Mouse (Mus musculus) embryo, embryonic 10 days (tissue): ENCODE data around the gene Shkbp1.
A peak's percentile ranks its signal among the peaks of the same experiment; 100 is the strongest.

Experiments
- DNase-seq: peaks from one replicate; pipeline ENCODE4 v3.0.0-alpha.2; 2015; ENCODE audit warnings: low spot score

Shkbp1 gene

GRCm38 (mm10) chr7:27355745-27356240 lies at the start of gene Shkbp1:
Gene Shkbp1, minus strand, starts transcription at chr7:27356019.
- DNase-seq: peak; percentile 95

GRCm38 (mm10) chr7:27404203-27404942 lies 48.6 kb upstream of the Shkbp1 start:
- DNase-seq: peak; percentile 27

GRCm38 (mm10) chr7:27402675-27403074 lies 46.9 kb upstream of the Shkbp1 start:
- DNase-seq: peak; percentile 77

GRCm38 (mm10) chr7:27400545-27400944 lies 44.7 kb upstream of the Shkbp1 start:
- no peak for DNase-seq

GRCm38 (mm10) chr7:27397048-27397949 lies 41.5 kb upstream of the Shkbp1 start:
- peak; percentile 79 for DNase-seq

GRCm38 (mm10) chr7:27396184-27397047 lies 40.6 kb upstream of the Shkbp1 start:
- peak; percentile 62 for DNase-seq

GRCm38 (mm10) chr7:27395521-27396183 lies 39.8 kb upstream of the Shkbp1 start:
- DNase-seq: no peak

GRCm38 (mm10) chr7:27391416-27391815 lies 35.6 kb upstream of the Shkbp1 start:
- DNase-seq: no peak

- DNase-seq: no peak
These were observed 33.4 kb upstream of the Shkbp1 start for GRCm38 (mm10) chr7:27389213-27389612.

DNA sequence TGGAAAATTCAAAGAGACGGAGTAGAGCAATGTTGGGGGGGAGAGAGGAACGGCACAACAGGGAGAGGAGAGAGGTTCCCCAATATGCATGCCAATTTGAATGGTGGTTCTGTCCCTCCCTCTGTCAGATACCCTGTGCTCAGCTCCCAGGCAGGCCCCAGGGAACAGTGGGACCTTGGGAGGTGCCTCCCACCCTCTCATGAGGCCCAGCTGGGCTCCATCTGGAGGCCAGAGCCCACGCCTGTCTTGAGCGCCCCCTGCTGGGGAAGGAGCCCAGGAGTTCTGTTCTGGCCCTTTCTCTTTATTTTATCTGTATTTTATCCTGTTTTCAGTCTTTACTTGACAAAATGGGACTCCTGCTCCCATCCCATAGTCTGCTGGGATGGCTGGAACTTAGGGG lies 28.9 kb upstream of the Shkbp1 start:
- peak; percentile 75 for DNase-seq

GRCm38 (mm10) chr7:27384134-27384533 lies 28.3 kb upstream of the Shkbp1 start:
- DNase-seq: no peak

GRCm38 (mm10) chr7:27383233-27383632 lies 27.4 kb upstream of the Shkbp1 start:
- no peak for DNase-seq

- DNase-seq: no peak
These were observed 25.7 kb upstream of the Shkbp1 start for GRCm38 (mm10) chr7:27381560-27381959.

DNA sequence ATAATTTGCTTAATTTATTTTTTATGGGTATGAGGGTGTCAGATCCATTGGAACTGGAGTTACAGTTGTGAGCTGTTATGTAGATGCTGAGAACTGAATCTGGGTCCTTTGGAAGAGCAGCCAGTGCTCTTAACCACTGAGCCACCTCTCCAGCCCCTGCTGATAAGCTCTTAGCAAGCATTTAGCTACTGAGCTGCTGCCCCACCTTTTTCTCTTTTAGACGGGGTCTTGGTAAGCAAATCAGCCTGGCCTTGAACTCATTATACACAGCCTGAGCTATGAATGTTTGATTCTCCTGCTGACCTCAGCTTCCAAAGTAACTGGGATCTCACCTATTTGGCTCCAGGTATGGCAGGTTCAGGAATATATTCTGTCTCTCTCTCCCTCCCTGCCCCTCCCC lies 25.2 kb upstream of the Shkbp1 start:
- no peak for DNase-seq

DNA sequence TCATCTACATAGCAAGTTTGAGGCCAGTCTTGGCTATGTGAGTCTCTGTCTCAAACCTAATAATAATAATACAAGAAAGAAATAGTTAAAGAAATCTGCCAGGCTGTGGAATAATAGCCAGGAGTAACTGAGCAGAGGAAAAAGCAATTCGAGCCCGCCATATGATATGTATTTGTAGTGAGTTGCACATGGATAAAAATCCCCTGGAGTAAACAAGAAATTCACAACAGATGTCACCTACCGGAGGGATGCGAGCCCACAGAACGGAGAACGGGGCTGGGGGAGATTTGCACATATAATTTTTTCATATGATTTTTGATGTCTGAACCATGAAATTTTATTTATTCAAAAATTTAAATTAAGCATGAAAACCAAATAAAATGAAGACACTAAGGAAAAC lies 24.0 kb upstream of the Shkbp1 start:
- DNase-seq: no peak

GRCm38 (mm10) chr7:27378431-27378830 lies 22.6 kb upstream of the Shkbp1 start:
- peak; percentile 72 for DNase-seq

DNA sequence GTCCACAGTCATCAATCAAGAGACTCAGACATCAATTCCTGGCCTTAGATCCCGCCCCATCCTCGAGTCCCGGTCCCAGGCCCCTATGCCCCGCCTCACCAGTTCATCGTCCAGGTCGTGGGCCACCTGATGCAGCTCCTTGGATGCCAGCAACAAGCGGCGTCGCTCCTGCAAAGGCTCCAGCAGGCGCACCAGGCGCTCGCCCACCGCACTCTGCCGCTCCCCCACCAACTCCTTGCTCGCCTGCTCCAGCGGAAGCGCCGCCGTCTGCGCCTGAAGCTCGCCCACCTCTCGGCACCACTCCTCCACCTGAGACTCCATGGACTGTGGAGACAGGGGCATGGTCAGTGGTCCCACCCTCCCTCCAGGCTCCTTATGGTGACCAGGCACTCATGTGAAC lies 19.5 kb upstream of the Shkbp1 start:
- DNase-seq: peak; percentile 29

DNA sequence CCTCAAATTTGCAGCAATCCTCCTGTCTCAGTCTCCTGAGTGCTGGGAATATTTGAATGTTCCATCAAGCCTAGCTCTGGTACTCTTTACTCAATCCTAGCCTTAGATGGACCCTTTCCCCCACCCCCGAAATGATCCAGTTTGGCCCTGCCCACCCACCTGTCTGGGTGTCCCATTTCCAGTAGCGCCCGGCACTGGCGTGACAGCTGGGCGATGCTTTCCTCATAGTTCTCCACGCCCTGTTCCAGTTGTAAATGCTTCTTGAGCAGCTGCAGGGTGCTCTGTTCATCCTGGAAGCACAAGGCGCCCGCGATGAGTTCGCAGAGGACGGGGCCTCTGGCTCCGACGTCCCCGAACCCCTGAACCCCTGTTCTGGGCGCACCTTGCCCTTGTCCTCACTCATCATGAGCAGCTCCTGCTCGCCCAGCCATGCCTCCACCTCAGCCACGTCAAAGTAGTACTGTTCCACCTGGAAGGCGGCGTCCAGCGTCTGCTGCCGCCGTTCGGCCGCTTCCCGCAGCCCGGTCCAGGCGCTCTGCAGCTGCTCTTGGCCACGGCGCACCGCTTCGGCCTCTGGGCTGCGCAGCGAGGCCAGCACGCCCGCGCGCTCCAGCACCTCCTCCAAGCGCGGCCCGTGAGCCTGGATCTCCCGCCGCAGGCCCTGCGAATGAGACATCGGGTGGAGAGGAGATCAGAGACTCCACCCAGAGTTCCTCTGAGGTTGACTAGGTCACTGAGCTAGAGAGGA lies 16.1 kb upstream of the Shkbp1 start:
- DNase-seq: peak; percentile 40

DNA sequence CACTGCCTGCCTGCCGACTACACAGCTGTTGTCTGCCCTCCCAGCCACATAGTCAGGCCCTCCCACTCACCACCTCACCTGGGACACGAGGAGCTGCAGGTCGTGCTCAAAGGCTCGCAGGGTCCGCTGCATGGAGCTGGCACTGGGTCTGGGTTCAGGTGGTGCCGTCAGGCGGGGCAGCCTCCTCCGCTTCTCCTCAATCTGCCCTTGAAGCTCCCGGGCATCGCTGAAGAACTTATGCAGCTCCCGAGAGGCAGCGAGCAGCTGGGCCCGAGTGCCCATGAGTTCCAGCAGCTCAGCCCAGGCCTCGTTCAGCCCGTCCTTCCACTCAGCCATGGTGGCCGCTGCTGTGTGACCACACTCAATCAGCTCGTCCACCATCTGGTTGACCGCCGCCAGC lies 13.3 kb upstream of the Shkbp1 start:
- DNase-seq: no peak

GRCm38 (mm10) chr7:27367976-27368375 lies 12.2 kb upstream of the Shkbp1 start:
- no peak for DNase-seq
